Mouse (Mus musculus) neutrophil, adult 65 days (primary cell): Measurements from ENCODE around the gene Best1. TPM values are rescaled to one million over a fixed set of nuclear protein-coding genes. Genes with fewer than 3 reads are reported as not detected.

Experiments used
- total RNA-seq: library from RNA; stranded (reverse); gene quantifications from 2 replicates; pipeline ENCODE4 v1.2.4, GENCODE M21; 2023

The Best1 gene
- not detected in 2 replicates for total RNA-seq

DNA sequence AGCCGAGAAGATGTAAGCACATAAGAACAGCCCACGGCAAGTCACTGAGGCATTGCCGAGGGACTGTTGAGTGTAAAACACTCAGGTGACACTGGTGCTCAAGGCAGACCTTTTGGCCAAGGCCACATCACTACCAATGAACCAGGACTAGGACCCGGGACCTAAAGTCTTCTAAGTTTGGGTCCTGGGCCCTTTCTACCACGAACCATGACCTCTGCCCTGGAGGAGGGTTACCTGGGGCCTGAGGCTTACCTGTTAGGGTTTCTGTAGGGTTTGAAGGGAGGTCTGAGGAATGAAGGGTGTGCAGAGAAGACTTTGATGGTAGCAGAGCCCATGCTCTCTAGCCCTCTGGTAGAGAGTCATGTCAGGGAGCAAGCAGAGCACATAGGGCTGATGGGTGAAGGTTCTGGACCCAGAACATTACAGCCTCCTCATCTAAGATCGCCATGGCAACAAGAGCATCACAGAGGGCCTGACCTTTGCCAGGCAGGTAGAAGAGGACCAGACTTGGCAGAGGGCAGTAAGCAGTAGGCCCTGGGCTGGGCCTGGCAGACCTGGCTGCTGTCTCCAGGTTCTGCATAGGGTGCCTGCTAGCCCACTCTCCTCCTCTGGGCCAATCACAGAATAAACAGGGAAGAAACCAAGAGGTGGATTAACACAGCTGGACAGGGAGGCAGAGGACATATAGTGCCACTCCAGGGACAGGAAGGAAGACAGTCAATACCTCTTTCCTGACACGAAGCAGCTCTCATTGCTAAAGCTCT, at the start of gene Best1, which contains the start of gene Rab3il1:
Best1 (minus strand) TSS at position 428 of the 764 bp plus-strand sequence.
Rab3il1 (plus strand) TSS at position 464 of the 764 bp plus-strand sequence.

DNA sequence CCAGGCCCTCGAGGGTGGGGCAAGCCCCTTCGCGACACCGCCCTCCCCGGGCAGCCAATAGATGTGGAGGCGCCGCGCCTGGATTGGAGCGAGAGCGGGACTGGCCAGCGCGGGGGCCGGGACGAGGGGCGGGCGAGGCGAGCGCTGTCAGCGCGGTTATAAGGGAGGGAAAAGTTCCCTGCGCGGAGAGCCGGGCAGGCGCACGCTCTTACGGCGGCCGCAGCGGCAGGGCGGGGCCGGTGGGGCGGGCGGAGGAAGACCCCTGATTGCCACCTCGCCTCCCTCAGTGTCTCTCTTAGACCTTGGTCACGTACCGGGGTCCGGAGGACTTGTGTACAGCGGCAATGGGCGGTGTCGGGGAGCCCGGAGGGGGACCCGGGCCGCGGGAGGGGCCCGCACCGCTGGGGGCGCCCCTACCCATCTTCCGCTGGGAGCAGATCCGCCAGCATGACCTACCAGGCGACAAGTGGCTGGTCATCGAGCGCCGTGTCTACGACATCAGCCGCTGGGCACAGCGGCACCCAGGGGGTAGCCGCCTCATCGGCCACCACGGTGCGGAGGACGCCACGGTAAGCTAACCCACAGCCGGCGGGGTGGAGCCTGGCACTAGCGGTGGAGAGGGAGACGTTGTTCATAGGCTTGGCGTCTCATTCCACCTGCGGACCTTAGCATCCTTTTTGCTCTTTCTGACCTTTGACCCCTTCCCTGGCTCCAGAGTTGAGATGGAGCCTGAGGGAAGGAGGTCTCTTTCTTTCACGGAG, 40.1 kb upstream of the Best1 start, which contains the start of gene Fads3:
Fads3 (plus strand) TSS at position 182 of the 761 bp plus-strand sequence.

DNA sequence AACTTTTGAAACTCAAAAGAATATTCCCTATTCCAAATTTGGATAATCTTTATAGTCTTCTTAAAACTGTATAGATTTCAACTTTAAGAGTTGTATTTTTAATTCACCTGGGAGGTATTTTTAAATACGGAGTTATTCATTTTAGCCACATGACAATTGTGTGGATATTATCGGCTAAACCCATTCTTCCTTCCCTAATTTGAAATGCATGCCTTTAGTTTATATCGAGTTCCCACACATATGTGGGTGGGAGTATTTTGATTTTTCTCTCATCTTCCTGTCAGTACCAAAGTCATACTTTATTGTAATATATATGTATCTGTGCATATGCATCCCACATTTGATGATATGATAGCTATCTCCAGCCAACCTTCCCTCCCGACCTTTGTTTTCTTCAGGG, 21.2 kb downstream of the Best1 start, which contains the start of gene Fth1:
Fth1 (plus strand) TSS at position 341 of the 400 bp plus-strand sequence.

Other genes with a start within 250 kb of the Best1 start
- gene Scgb2a2, start 154.1 kb downstream of the Best1 start, total RNA-seq = not detected in 2 replicates
- 185 and 345 TPM in 2 replicates for gene Incenp, start 102.1 kb downstream of the Best1 start, total RNA-seq
- 3,803 and 3,855 TPM in 2 replicates for gene Fth1, start 21.0 kb downstream of the Best1 start, total RNA-seq
- gene Rab3il1, start within 50 bp of the Best1 start, total RNA-seq = 1.3 and 2.1 TPM in 2 replicates
- gene Fads3, start 39.9 kb upstream of the Best1 start, total RNA-seq = 1.7 and 2.1 TPM in 2 replicates
- 1.1 and 1.2 TPM in 2 replicates for gene Fads2, start 100.1 kb upstream of the Best1 start, total RNA-seq
- gene Fads1, start 181.3 kb upstream of the Best1 start, total RNA-seq = 4.1 and 6.0 TPM in 2 replicates
- 55.7 and 86.5 TPM in 2 replicates for gene Tmem258, start 202.4 kb upstream of the Best1 start, total RNA-seq
- gene Fen1, start 202.5 kb upstream of the Best1 start, total RNA-seq = 32.8 and 35.9 TPM in 2 replicates
- gene Myrf, start 239.1 kb upstream of the Best1 start, total RNA-seq = not detected in 2 replicates